Mouse (Mus musculus): ENCODE results near the gene Rfx1.

Gene Rfx1

DNA sequence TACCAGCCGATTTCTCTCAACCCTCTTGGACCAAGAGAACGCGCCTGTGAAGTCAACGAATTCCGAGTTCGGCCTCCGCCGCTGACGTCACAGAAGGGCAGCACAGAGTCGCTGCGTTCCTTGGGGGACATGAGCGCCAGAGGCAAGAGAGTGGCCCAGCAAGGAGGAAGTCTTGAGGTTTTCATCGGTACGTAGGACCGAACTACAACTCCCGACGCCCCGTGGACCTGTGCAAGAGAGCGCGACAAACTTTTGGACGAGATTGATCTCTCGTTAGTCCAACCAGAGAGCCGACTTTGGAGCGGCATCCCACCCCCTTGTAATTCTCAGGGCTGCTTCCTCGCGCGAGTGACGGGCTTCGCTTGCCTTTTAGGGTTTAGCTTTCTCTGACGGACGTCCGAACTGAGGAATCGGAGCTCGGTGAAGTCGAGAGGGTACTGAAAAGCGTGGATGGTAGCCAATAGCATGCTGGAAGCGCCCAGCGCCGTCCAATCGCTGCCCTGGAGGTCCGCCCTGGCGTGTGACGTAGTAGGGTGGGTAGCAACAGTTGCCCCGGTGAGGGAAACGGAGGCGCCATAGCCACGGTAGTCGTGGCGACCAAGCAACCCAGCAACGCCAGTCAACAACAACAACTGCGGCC is at the start of gene Rfx1:
Gene Rfx1, plus strand, starts transcription at position 544 of the 640 bp plus-strand sequence.
- peak; percentile 98 for DNase-seq (ENCODE audit: low read depth)

DNA sequence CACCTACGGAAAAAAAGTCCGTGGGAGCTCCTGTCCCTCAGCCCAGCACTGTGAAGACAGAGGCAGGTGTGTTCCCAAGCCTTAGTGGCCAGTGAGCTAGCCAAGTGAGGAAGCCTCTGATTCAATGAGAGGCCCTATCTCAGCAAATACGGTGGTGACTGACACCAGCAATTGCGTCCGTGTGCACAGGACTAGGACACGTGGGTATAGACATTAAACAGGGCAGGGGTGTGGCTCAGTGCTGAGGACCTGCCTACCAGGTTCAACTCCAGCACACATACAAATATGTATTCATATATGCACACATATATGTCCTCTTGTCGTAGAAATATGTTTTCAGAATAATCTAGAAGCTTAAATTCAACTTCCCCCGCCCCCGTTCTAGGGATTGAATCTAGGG is 46.9 kb upstream of the Rfx1 start:
- no peak for DNase-seq (ENCODE audit: low read depth)

DNA sequence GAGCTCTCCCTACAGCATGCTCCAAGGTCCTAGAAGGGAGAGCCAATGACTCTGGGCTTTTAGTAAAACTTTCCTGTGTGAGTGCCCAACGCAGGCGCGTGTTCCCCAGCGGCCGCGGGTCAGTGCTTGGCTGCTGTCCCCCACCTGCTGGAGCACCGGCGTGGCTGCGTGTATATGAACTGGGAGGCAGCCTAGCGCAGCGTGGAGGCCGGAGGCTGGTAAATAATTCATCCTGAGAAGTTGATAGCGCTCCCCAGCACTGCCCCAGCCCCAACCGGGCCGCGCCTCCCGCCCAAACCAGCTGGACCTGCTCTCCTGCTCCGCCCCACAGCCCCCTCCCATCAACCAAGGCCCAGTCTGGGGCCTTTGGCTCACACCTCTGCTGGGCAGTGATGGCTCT is 45.5 kb upstream of the Rfx1 start, which contains the start of gene Palm3:
Gene Palm3, plus strand, starts transcription at position 376 of the 400 bp plus-strand sequence.
- no peak for DNase-seq (ENCODE audit: low read depth)

DNA sequence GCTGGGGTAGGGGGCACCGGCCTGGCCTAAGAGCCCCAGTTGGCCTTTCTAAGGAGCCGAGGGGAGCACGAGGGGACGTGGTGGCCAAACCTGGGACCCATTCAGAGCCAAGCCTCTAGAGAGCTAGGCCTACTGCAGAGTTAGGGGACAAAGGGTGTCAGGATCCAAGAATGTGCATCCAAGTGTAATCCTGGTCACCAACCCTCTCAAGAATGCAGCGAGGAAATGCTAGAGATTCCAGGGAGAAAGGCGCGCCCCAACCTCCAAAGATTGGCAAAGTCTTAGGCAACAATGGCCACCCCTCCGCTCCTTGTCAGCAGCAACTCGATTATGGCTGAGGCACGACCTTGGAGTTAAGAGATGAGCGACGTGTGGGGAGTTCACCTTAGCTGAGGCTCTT is 45.1 kb upstream of the Rfx1 start:
- DNase-seq (ENCODE audit: low read depth) = no peak

DNA sequence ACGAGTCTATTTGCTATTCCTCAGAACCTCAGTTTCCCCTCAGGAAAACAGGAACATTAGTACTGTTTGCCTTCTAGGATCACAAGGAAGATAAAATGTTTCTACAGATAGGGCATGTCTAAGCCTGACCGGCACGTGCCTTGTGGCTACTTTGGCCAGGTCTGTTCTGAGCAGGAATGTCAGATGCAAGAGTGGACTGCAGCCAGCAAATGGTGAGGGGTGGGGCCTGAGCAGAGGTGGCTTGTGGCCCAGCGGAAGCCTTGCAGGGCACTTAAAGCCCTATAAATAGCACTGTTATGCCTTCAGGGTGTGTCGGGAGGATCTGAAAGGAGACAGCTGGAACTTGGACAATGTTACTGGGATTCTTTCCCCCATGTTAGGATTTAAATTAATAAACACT is 43.5 kb upstream of the Rfx1 start:
- no peak for DNase-seq (ENCODE audit: low read depth)

DNA sequence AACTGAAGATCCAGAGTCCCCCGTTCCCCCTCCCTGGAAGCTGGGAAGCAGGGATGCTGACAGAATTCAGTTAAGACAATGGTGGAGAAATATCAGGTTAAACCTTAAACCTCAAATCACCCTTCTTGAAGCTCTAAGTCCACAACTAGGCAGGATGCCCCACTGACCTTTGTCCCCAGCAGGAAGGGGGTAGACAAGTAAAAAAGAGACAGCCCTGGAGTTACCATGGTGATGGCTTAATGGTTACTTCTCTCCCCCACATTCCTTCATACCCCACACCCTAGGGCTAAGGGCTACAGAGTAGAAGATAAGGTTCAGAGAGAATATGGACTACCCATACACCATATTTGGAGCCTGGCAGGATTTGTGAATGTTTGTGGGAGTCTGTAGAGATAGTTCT is 43.0 kb upstream of the Rfx1 start:
- DNase-seq (ENCODE audit: low read depth) = no peak

DNA sequence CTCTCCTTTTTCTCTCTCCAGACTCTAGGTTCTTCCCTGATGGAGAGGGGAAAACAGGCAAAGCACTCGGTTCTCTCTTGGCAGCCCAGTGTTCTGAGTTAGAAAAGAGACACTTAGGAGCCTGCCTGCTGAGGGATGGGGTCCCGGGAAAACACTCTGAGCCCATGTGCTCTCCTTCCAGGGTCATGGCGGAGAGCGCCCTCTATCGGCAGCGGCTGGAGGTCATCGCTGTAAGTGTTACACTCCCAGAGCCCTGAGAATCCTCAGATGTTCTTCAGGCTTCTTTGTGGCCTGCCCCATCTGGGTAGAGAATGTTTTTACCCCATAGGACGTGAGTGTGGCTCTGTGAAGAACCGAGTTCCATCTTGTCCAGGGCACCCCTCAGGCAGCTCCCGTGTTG is 42.5 kb upstream of the Rfx1 start:
- DNase-seq (ENCODE audit: low read depth) = peak; percentile 54

DNA sequence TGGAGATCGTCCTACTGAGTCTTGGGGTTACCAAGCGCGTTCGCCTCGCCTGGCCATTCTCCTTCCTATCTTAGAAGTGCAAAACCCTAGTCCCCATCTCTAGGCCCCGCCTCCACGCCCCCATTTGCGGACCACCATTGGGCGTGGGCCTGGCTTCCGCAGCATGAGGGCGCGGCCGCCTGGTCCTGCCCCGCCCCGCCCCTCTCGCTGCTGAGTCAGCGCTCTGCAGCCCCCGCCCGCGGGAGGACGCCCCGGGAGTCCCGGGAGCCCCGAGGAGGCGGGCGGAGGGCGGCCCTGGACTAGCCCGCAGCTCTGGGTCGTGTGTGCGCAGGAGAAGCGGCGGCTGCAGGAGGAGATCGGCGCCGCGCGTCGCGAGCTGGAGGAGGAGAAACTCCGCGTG is 40.8 kb upstream of the Rfx1 start:
- DNase-seq (ENCODE audit: low read depth) = no peak

DNA sequence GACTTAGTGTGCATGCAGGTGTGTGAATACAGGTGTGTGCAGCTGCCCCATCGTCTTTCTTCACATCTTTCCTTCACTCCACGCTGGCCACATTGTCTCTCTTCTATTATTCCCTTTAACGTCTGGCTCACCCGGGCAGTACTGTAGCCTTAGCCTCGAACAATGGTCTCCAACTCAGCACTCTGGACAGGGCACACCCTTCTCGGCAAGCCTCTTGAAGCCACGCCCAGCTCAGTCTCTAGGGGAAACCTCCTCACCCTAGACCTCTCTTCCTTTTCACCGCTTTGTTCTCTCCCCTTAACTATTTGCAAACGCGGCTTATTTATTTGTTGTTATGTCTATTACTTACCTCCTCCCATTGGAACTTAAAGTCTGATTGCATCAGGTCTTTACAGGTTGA is 39.2 kb upstream of the Rfx1 start:
- peak; percentile 49 for DNase-seq (ENCODE audit: low read depth)

DNA sequence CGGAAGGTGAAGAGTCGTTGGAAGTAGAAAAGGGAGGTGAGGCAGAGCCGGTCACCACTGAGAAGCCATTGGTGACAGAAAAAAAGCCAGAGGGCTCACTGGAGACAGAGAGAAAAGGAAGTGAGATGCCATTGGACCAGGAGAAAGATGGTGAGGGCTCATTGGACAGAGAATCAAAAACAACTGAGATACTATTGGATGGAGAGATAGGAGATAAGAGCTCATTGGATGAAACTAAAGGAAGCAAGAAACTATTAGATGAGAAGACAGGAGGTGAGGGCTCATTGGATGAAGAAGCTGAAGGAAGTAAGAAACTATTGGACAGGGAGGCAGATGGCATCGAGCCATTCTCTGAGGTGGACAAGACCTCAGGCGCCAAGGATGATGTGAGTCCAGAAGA is 37.4 kb upstream of the Rfx1 start:
- no peak for DNase-seq (ENCODE audit: low read depth)

DNA sequence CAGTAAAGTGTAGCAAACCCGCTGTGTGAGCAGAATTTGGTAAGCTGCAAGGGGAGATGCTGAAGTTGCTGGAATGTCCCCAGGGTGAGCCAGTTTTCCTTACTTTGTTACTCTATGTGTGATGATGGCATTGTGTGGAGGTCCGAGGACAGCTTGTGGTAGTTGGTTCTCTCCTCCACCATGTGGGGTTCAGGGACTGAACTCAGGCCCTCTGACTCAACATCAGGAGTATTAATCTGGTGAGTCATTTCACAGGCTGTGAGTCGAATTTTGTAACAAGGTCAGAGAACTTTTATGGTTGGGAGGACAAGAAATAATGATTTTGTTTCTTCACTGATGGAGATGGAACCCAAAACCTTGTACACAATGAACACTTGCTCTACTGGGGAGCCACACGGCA is 33.9 kb upstream of the Rfx1 start:
- DNase-seq (ENCODE audit: low read depth) = no peak

DNA sequence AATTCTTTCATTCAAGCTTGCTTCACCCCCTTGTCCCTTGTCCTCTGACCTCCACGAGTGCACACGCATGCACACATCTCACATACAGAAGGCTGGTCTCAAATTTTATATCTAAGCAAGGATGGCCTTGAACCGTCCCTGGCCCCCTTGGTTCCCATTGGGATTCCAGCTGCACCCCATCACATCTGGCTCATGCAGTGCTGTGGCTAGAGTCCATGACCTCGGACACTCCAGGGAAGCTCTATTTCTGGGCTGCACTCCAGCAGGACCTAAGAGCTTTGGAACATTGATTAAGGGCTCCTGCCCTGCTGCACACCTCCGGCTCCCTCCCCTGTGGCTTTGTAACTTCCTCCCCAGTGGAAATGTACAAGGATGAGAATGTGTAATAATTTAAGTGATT is 28.6 kb upstream of the Rfx1 start:
- no peak for DNase-seq (ENCODE audit: low read depth)

DNA sequence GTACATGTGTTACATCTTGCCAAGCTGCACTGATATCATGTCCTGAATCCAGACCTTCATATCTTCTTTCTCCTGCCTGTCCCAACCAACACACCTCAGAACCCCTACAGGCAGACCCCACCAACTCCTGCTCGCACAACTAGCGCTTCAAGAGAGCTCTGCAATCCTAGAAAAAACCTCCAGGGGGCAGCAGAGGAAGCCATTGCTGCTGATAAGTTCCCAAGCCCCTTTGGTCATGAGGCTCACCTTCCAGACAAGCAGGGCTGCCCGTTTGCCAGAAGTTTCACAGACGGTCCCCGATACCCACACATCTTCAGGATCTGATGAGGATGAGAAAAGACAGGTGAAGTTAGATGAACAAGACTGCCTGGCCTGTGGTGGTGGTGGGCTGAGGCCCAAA is 27.6 kb upstream of the Rfx1 start:
- DNase-seq (ENCODE audit: low read depth) = peak; percentile 78

DNA sequence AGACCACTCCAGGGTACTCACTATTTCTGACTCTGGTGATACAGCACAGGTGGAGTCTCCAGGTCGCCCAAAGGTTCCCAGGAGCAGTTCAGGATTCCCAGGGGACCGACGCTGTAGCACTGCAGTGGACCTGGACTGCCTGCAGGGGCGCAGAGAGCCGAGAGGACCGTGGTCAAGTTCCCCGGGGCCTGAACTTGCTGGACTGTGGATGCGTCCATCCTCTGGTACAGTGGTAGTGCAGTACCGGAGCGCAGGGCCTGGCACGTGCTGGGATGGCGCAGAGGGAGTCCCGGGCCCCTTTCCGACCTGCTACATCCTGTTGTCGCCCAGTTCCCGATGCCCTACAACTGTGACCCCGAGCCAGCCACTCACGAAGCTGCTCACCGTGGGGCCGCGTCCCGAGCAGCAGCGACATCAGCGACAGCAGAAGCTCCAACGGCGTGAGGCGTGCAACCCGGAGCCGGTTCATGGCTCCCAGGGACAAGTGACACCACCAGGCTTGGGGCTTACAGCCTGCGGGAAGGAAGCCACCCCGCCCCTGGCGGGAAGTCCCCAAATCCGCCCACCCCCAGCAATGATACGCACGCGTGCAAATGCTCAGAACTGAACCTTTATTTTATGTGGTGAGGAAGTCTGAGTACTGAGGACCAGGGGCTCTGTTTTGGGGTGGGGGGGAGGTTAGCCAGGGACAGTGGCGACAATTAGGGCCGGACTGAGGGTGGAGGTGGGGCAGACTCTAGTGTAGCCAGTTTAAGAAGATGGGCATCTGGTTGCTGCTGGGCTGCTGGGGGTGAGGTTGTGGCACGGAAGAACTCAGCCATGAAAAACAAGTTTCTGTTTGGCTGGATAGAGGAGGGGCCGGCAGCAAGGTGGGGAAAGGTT is 24.3 kb upstream of the Rfx1 start, which contains the start of gene Il27ra:
Gene Il27ra, minus strand, starts transcription at position 524 of the 882 bp plus-strand sequence.
- no peak for DNase-seq (ENCODE audit: low read depth)

DNA sequence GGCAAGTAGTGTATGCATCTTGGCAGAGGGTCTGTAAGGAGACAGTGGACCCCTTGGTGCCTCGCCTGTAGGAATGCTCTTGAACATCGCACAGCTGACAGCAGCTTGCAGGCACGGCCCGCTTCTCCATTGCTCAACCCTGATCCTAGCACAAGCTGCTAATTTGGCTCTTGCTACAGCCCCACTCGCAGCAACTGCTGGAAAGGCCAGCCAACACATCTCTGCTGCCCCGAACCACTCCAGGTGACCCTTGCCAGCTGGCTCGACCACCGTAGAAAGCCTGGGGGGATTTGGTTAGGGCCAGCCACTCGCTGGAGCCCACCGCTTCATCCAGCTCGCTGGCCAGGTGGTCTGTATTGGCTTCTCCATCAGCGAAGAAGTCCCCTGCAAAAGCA is 23.7 kb upstream of the Rfx1 start:
- DNase-seq (ENCODE audit: low read depth) = no peak

DNA sequence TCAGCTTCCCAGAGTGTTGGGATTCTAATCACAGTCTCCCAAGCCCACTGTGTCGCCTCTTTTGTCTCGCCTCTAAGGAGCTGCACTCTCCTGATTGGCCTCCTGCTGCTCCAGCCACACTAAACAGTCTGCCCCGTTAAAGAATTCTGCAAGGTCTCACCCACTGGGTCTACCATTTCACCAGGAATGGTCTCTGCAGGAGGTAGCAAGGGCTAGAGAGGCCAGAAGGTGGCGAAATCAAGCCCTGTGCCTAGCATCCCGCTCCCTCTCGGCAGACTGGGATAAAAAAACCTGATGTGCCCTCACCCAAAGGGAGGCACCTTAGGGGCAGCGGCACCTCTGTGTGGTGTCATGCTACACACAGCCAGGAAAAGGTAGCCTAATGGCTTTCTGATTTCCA is 22.5 kb upstream of the Rfx1 start:
- DNase-seq (ENCODE audit: low read depth) = no peak

DNA sequence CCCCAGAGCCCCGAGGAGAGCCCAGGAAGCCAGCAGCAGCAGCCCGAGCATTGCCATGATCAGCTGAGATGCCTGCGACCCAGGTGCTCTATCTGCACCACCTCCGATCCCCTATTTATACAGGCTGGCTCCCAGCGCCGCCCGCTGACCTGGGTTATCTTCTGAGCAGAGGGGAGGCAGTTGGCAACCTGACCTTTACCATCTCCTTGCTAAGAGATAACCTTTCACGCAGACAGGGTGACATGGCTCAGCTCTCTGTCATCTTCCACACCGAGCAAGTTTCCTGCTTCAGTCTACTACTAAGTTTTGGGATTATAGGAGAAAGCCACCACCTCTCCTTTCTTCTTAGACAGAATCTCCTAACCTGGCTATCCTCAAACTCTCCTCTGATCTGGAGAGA is 21.7 kb upstream of the Rfx1 start, which contains the start of gene Rln3:
Gene Rln3, minus strand, starts transcription at position 101 of the 400 bp plus-strand sequence.
- no peak for DNase-seq (ENCODE audit: low read depth)

DNA sequence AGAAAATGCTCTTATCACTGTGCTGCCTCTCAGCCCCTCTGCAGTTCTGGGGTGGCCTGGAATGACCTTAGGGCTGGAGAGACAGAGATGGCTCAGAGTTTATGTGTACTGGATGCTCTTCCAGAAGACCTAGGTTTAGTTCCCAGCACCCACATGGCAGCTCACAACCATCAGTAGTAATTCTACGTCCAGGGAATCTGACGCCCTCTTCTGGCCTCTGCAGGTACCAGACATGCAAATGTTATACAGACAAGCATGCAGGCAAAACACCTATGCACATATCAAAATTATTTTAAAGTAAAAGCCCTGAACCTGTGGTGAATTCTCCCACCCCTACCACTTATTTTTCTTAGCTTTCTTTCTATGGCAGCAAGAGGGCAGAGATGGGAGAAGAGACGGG is 20.1 kb upstream of the Rfx1 start:
- DNase-seq (ENCODE audit: low read depth) = no peak

DNA sequence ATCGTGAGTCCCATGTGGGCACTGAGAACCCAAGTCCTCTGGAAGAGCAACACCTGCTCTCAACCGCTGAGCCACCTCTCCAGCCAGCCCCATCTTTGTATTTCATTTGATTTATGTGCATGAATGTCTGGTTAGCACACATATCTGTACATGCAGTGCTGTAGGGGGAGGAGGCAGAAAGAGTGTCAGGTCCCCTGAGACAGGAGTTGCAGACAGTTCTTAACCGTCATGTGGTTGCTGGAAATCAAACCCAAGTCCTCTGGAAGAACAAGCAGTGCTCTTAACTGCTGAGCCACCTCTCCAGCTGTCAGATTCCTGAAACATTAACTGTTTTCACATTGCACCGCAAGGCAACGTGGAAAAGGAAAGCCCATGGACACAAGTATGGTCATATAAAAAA is 18.5 kb upstream of the Rfx1 start:
- no peak for DNase-seq (ENCODE audit: low read depth)

DNA sequence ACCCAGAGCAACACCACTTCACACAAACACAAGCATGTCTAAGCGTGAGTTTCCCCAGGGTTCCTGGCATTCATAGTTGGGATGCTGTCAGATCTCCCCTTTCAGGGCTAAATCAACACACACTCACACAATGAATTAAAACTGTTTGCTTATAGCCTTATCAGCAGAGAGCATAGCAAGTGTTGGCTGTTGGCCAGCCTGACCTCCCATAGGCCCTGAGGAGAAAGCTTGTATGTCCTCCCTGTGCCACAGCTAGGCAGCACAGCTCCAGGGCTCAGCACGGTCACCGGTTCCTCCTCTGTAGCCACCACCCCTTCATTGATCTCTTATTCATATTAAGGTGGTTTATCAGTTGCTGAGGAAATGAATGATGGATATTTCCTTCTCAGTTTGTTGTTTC is 13.9 kb upstream of the Rfx1 start:
- DNase-seq (ENCODE audit: low read depth) = no peak

DNA sequence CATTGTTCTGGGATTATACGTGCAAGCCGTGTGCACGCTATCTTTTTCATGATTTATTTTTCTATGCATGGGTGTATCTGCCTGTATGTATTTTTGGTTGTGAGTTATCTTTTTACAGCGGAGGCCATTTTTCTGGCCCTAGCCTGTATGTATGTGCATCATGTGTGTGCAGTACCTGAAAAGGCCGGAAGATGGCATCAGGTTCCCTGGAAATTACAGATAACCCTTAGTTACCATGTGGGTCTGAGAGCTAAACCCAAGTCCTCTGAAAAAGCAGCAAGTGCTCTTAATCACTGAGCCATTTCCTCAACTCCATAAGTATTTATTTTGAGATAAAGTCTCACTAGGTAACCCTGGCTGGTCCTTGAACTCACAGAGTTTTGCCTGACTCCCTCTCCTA is 13.4 kb upstream of the Rfx1 start:
- no peak for DNase-seq (ENCODE audit: low read depth)

DNA sequence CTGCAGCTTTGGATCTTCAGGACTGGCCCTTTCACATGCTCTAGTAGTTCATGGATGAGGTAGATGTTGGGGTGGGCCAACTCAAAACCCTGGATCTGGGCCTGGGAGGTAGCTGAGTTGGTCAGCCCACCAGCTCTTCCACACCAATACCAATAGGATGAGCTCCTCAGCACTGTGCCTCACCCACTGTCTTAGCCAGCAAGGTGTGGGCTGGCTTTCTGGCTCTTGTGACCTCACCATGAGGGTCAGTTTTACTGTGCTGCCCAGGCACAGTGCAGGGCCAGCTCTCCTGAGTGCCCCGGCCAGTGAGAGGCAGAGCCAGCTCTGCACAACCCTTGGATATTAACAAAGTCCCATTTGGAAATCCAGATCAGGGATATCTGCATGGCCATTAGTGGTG is 8.8 kb upstream of the Rfx1 start:
- DNase-seq (ENCODE audit: low read depth) = no peak

DNA sequence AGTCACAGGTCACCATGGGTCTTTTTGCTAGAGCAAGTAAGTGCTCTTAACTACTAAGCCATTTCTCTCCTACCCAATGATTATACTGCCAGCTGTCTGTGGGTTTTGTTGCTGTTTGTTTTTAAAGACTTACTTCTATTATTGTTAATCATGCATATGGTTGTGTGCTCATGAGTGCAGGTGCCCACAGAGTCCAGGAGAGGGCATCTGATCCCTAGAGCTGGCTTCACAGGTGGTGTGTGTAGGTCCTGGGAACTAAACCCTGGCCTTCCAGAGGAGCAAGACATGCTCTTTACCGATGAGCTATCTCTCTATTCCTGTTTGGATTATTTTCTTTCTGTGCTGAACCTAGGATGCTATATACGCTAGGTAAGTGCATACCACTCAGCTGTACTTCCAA is 7.4 kb upstream of the Rfx1 start:
- no peak for DNase-seq (ENCODE audit: low read depth)

DNA sequence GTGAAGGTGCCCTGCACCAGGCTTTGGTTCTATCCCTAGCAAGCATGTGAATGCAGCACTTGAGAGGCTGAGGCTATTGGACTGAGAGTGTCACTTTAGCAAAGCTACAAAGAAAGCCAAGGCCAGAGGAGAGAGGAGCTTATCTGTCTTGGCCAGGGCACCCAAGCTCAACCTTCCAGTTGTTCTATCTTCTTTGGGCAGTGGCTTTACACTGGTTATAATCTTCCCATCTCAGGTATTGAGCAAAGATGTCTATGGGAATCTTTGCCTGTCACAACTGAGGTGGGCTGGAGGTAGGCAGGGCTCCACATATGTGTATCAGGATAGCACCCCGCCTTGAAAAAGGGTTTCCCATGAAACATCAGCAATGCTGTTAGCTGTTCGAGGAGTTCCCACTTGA is 6.4 kb upstream of the Rfx1 start:
- DNase-seq (ENCODE audit: low read depth) = no peak

Measured in c-Kit-positive CD71-negative TER-119-negative erythroid progenitor cells, embryonic 14.5 days (primary cell).